Mouse (Mus musculus): ENCODE data around the gene Paqr5. TPM values are rescaled to one million over a fixed set of nuclear protein-coding genes. Genes with fewer than 3 reads are reported as not detected.
A peak's percentile ranks its signal among the peaks of the same experiment; 100 is the strongest.

Paqr5 gene
- total RNA-seq, 2 experiments from 2014 or later: 0.59 to 1.0 TPM

DNA sequence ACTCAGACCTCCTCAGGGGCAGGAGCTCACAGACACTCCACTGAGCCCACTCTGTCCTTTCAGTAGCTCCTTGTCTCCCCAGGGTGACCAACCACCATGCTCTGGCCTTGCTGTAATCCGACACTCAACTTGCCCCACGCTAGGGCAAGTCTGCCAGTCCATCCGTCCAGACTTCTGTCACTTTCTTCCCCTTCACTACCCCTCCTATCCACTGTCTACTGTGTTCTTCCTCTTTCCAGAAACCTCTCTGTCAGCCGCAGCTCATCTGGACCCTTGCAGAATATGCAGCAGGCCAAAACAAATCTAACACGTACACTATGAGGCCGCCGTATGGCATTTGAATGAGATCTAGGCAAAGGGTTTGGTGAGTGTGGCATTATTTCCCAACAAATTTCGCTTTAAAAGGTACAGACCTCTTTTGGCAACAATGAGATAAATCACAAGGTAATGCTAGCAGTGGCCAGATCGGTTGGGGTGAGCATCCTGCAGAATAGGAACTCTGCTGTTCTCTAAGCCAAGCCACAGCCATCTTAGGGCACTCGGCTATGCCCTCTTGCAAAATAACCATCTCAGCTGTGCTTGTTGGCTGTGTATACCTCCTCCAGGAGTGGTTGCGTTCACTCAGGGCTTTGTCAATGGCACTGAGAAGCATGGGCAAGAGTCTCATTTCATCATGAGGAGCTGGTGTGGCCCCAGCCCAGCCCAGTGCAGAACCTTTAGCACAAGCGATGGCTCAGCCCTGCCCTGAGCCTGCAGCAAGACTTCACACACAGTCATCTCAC is 13.1 kb downstream of the Paqr5 start:
- ATAC-seq (ENCODE audit: poor library complexity, severe bottlenecking): 0 out of 2 replicates have a peak, but pooled peaks have one; percentile 24

DNA sequence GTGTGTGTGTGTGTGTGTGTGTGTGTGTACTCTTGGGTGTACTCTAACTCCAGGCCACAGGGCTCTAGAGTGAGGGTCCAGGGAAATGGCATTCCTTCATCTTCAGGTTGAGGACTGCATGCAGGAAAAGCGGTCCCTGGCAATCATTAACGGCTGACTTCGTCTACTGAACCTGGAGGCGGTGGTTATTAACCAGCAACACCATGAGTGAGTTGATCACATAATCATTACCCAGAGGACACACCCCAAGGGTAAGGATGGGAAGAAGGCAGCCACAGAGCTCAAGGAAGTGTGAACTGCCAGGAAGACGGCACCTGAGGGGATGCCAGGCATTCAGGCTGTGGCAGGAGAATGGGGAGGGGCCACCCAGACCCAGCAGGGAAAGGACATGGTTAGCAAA is 18.3 kb downstream of the Paqr5 start:
- ATAC-seq (ENCODE audit: poor library complexity, severe bottlenecking): no peak

DNA sequence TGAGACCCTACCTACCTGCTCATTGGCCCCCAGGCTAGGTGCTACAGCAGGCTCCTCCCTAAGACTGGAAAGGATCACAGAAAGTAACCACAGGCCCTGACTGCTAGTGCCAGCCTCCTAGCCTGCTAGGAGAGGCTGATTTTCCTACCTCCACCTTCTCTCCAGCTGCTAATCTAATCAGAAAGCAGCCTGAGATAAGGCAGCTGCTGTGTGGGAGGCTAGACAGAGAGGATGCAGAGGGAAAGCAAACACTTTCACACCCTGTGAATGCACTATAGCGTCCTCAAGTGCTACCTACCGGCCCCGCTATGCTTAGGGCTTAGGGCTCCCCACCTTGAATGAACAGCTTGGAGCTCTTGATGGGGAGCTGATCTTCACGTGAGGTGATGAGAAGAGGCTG is 19.6 kb downstream of the Paqr5 start:
- ATAC-seq (ENCODE audit: poor library complexity, severe bottlenecking): no peak

DNA sequence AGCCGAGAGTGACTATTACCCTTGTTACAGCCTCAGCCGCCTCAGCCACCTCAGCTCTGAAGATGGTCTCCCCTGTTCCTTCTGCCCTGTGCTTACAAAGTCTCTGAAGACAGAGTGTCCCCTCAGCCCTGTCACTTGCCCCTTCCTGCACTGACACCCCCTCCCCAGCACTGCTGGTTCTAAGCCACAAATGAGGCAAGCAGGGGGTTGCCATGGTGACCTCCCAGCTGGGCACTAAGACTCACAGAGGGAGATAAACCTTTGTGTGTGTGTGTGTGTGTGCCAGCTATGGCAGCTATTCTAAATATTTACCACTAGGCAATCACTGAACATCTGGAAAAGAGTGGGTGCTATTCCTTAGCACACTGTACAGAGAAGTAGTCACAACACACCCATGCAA is 23.0 kb downstream of the Paqr5 start:
- no peak for ATAC-seq (ENCODE audit: poor library complexity, severe bottlenecking)

DNA sequence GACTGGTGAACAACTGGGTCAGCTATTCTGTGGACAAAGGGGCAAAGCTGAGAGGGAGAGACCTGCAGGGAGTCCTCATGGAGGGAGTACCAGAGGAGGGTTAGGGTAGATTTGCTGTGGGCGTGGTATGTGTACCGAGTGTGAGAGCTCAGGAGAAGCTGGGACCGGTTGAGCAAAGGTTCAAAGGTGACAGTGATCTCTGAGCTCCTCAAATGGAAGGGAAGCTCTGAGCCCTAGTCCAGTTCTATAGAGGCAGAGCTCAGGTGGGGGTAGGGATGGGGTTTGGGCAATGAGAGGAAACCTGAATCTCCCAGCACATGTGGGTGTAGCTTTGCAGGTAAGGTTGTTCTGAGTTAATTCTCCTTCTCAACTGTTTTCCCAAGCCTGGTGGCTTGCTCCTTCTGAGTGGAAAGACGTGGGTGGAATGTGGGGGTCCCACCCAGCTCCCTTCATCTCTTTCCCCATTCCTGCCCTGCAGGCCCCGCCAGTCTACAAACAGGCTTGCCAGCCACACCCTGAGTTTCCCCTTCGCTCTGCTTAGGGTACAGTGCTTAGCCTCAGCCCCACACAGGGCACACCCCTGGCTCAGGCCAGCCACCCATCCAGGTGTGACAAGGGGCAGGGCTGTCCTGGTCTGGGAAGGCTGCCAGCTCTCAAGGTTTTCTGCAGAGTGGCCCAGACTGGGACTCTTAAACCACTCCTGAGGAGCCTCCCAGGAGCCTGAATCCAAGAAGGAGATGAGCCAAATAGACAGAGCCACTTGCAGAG is 26.8 kb downstream of the Paqr5 start:
- no peak for ATAC-seq (ENCODE audit: poor library complexity, severe bottlenecking)

DNA sequence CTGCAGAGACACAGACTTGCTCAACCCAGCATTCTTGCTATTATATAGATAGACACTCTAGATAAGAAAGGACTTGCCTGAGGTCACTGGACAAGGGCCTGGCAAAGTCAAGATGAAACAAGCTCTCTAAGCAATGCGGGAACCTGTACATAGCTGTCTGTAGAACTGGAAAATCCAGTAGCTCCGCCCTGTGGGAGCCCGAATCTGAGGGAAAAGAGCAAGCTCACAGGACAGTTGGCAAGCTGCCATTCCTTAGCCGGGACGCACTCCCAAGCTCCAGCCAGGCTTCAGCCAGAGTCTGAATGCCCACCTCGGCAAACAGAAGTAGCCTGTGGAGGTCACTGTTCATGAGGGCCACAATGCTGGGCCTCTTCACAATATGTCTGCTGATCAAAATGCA is 28.8 kb downstream of the Paqr5 start:
- no peak for ATAC-seq (ENCODE audit: poor library complexity, severe bottlenecking)

DNA sequence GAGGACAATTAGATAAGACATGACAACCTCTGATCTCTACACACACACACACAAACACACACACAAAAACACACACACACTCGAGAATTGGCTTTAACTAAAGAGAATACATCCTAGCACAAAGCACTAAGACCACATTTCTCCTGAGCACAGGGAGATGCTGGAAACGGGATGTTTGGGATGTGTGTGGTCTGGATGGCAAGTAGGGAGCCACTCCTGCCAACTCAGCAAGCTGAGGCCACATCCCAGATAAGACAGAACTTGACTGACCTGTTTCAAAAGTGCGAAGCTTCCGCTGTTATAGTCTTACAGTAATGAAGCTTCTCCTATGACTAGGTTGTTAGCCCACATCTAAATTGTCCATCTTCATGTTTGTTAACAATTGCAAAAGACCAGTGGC is 35.5 kb downstream of the Paqr5 start:
- no peak for ATAC-seq (ENCODE audit: poor library complexity, severe bottlenecking)

DNA sequence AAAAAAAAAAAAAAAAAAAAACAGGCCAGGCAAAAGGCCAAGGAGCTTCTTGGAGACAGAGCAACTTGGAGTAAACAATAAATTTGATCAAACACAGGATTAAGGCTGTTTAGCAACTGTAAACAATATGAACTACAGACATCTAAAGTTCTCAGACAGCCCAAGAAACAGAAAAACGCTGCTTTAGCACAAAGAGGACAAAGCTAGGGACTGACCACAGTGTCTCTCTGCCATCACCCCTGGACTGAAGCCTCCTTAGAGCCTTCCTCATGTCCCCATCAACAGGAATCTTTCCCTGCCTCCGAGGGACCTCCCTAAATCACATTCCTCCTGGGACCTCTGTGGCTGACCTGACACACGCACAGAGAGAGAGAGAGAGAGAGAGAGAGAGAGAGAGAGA is 35.9 kb downstream of the Paqr5 start:
- ATAC-seq (ENCODE audit: poor library complexity, severe bottlenecking): no peak

DNA sequence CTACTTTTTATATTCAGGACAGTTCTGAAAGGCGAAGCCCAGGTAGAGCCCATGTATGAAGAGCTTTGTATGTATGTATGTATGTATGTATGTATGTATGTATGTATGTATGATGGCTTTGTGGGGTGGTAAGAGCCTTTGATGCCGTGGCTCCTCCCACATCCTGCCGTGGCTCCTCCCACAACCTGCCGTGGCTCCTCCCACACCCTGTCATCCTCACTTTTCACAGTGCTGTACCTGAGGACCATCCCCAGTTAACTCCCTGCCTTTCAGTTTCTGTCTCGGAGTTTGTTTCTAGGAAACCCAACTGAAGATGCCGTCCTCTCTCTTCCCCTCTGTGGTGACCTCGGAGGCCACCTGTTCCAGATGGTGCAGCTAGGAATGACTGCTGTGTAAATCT is 40.6 kb downstream of the Paqr5 start:
- no peak for ATAC-seq (ENCODE audit: poor library complexity, severe bottlenecking)

DNA sequence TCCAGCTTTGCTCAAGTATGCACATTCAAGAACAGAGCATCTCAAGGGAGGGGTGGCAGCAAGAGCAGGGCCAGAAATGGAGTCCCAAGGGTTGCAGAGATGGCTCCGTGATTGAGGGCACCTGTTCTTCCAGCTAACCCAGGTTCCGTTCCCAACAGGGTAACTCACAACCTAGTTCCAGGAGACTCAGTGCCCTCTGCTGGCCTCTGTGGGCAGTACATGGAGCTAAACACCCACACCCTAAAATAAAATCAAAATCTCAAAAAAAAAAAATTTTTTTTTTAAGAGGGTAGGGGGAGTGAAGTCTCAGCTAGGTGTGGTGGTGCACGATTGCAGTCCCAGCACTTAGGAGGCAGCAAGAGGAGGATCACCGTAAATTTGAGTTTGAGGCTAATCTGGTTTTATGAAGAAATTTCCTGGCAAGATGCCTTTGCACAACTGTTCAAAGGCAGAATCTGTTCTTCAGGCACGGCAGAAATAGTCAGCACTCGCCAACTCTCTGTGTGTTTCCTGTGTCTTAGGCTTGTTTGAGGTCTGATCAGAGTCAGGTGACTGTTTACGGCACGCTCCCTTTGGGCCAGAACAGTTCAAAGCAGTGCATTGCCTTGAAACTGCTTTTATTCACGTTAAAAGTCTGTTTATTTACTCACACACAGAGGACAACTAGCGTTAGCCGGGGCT is 41.3 kb downstream of the Paqr5 start:
- peak; percentile 37 for ATAC-seq (ENCODE audit: poor library complexity, severe bottlenecking)

DNA sequence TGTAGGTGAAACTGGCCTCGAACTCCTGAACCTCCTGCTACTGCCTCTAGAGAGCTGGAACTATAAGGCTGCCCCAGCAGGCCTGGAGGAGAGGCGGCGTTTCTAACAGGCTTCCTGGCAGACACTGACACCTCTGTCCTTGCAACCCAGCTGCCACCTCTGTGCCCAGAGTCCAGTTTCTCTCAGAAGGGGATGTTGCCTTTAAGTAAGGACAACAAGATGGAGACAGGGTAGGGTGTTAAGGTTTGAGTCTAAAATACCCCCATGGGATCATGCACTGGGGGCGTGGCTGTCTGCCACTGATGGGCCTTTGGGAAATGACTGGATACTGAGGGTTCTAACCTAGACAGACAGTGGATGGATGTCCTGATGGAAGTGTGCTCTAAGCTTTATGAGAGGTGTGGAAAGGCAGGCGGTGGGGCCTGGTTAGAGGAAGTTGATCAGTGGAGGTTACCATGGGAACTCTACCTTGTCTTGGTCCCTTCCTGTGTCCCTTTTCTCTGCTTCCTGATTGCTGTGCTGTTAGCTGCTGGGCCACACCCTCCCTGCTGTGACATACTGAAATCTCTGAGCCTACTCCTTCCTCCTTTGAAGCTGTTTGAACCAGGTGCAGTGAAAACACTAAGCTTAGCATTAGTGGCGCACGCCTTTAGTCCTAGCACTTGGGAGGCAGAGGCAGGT is 43.6 kb downstream of the Paqr5 start:
- ATAC-seq (ENCODE audit: poor library complexity, severe bottlenecking): peak; percentile 91

DNA sequence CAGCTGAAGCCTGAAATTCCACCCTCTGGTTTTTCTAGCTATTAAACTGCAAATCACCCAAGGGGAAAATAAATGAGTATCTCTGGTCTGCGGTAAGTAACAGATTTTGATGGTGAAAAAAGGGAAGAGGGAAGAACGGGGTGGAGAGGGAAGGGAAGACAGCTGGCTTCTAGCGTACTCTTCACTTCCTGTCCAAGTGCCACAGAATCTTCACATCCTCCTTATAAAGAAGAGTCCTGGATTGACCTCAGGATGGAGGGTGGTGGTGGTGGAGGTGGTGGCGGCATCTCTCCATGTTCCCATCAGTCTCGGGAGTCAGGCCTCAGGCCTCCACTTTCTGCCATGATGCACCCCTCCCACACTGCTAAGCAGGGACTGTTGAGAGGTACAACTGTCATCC is 44.8 kb downstream of the Paqr5 start:
- ATAC-seq (ENCODE audit: poor library complexity, severe bottlenecking): peak; percentile 26; the same call in 1 of the 2 replicates

DNA sequence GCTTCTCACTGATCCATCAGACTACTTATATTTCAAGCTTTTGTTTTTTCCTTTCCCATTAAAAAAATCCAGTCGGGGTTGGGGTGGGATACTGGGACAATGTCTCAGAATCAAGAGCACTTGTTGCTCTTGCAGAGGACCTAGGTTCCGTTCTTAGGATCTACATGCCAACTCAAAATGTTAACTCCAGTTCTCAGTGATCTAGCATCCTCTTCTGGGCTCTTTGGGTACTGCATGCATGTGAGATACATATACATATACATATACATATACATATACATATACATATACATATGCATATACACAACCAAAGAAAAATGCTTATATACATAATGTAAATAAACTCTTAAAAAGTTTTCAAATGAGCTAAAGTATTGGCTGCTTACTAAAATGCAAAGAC is 46.7 kb downstream of the Paqr5 start:
- no peak for ATAC-seq (ENCODE audit: poor library complexity, severe bottlenecking)

DNA sequence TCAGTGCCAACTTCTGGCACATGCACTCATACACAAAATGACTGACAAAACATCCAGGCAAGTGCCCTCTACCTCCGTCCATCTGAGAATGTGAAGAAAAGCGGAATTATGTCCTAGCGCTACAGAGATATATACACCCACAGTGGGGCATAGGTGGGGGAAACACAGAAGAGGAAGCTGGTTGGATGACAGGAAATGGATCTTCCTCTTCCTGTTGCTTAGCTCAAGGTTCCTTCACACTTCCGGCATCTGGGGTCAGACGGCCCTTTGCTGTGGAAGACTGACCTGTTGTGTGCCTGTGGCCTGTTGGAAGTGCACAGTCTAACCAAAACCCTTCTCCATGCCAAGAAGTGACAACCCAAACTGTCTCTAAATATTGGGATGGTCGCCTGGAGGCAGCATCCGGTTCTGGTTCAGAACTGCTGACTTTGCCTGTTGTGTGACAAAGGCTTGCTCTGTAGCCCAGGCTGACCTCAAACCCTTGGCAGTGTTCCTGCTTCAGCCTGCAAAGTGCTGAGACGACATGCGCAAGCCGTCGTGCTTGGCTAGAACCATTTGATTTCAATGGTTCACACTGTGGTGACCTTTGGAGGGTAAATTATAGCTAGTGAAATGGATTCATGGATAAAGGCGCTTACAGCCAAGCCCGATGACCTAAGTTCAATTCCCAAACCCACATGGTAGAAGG is 49.3 kb downstream of the Paqr5 start:
- peak; percentile 88 for ATAC-seq (ENCODE audit: poor library complexity, severe bottlenecking)

DNA sequence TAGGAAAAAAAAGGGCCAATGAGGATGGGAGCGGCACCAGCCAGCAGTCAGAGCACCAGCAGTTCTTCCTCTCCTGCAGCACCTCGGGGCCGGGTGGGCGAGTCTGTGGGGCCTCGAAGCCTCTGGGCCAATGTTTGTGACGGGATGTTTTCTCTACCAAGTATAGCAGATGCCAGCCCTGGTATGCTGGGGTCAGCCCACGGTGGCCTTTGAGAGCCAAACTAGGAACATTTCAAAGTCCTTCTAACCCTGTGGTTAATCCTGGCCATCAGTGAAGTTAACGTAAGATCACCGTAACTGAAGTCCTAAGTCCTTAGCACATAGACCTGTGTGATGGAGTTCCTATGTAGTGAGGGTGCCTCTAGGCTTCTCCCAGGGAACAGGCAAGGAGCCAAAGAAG is 54.6 kb downstream of the Paqr5 start:
- no peak for ATAC-seq (ENCODE audit: poor library complexity, severe bottlenecking)

DNA sequence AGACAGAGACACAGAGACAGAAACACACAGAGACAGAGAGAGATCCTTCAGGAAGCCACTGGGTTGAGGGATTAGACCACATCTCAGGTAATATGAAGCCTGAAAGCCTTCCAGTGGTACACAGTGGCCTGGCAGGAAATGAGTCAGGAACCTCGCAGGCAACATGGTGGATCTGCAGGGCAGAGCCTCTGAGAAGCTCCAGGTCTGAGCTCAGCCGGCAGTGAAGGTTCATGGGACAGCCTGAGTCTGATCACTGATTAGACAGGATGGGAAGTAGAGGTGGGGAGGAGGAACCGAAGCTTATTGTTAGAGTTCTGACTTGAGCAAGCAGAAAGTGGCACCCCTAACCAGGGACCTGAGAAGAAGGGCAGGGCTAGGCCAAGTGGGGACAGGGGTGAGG is 55.6 kb downstream of the Paqr5 start:
- peak; percentile 41 for ATAC-seq (ENCODE audit: poor library complexity, severe bottlenecking)

DNA sequence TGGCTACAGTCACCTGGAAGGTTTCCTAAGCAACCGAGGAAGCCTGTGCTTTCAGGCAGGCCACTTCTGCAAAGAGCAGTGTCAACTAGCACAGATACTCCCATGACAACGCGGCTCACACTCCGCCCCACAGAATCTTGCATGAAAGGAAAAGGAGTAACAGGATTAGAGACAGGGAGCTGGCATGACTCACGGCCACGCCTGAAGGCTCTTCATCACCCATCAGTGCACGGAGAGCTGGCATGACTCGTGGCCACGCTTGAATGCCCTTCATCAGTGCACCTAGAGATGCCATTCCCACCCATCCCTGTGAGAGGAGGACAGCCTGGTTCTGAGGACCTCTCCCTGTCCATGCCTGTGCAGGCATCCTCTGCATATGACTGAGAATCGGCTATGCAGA is 59.3 kb downstream of the Paqr5 start:
- ATAC-seq (ENCODE audit: poor library complexity, severe bottlenecking): no peak

DNA sequence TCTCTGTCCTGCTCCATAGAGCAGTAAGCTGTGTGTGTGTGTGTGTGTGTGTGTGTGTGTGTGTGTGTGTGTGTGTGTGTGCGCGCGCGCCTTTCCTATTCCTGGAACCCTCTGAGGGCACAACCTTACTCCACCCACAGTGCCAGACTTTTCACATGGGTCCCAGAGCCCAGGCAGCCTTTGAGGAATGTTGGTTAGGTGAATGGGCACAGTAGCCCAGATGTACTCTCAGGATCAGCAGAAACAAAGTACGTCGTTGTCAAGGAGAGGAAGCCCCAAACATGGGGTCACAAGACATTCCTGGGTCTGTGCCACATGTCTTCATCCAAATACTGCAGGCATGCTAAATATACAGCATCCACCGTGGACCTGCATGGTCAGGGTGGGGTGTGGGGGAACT is 60.7 kb downstream of the Paqr5 start:
- no peak for ATAC-seq (ENCODE audit: poor library complexity, severe bottlenecking)

DNA sequence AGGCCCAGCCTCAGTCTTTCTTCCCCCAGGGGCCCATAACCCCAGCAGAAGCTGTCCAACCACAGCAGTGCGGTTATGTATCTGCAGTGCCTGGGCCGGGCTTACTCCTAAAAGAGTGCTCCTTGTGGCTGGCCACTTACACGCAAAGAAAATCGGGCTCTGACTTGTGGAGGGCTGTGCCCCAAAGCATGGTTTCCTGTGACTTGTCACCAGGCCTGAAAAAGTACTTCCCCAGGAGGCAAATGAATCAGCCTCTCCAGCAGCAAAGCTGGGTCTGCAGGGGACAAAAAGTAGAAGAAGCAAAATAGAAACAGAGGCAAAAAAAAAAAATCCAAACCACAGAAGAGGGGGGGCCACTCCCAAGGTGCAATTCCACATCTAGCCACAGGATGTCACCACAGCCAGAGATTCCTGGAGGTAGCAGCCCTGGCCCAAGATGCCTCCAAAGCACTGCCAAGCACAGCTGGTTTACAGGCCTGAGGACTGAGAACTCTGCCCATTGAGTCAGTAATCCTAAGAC is 61.2 kb downstream of the Paqr5 start:
- ATAC-seq (ENCODE audit: poor library complexity, severe bottlenecking): peak; percentile 83

DNA sequence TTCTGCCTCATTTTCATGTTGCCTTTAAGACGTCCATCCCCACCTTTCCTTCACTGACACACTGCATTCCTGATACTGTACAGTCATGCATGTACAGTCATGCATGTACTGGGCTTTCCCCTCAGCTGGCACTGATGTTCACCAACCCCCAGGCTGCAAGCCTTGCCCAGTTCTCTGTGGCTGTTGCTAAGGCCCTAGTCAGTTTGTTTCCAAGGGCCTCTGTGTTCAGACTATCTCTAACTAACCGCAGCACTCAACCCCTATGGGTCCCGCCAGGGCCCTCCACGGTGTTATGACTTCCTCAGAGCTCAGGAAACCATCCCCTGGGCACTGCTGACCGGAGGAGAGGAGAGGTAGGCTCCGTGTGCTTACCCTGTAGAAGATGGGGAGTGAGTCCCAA is 63.3 kb downstream of the Paqr5 start:
- ATAC-seq (ENCODE audit: poor library complexity, severe bottlenecking): no peak
